Mouse (Mus musculus): ENCODE measurements around the gene Hdac11. TPM values are rescaled to one million over a fixed set of nuclear protein-coding genes. Genes with fewer than 3 reads are reported as not detected.

Gene Hdac11
- polyA plus RNA-seq, 1 experiment, result 39.3 TPM

GRCm38 (mm10) chr6:91173221-91173880 is 16.9 kb downstream of the Hdac11 start:
- H3K36me3 ChIP-seq (ENCODE audit: control insufficient read depth, insufficient read depth), result no peaks in the 10 kb centered on the region
- H3K79me2 ChIP-seq (ENCODE audit: control insufficient read depth, insufficient read depth), result no peaks in the 10 kb centered on the region
- no peak overlapping the region for H3ac ChIP-seq (ENCODE audit: control insufficient read depth, insufficient read length)
- no peak overlapping the region for H3K4me3 ChIP-seq
- no peaks in the 10 kb centered on the region for H3K27me3 ChIP-seq (ENCODE audit: control insufficient read depth, insufficient read depth, insufficient read length)
- TF ChIP-seq MYOD1 (IDR thresholded peaks at IDR 0.05; ENCODE audit: control insufficient read depth in 1 of 3, insufficient read length in 2 of 3, low read depth in 2 of 3), result no peak
- no peak for TF ChIP-seq USF1 (IDR thresholded peaks at IDR 0.05; ENCODE audit: low read depth)
- TF ChIP-seq MYOG (IDR thresholded peaks at IDR 0.05; ENCODE audit: control insufficient read depth in 1 of 3, insufficient read depth in 1 of 3, insufficient read length in 2 of 3, low read depth in 2 of 3), result no peak
- H3K4me2 ChIP-seq (ENCODE audit: low read depth), result no peak overlapping the region

GRCm38 (mm10) chr6:91174211-91174610 is 17.7 kb downstream of the Hdac11 start:
- no peak overlapping the region for H3ac ChIP-seq (ENCODE audit: control insufficient read depth, insufficient read length)
- no peaks in the 10 kb centered on the region for H3K79me2 ChIP-seq (ENCODE audit: control insufficient read depth, insufficient read depth)
- no peaks in the 10 kb centered on the region for H3K27me3 ChIP-seq (ENCODE audit: control insufficient read depth, insufficient read depth, insufficient read length)
- no peaks in the 10 kb centered on the region for H3K36me3 ChIP-seq (ENCODE audit: control insufficient read depth, insufficient read depth)
- TF ChIP-seq MYOG (IDR thresholded peaks at IDR 0.05; ENCODE audit: control insufficient read depth in 1 of 3, insufficient read depth in 1 of 3, insufficient read length in 2 of 3, low read depth in 2 of 3), result peak in 1 of 3 experiments; percentile 48
- no peak for TF ChIP-seq POLR2A (IDR thresholded peaks at IDR 0.05; ENCODE audit: insufficient read length, low read depth)
- no peak overlapping the region for H3K4me2 ChIP-seq (ENCODE audit: low read depth)
- no peak overlapping the region for H3K4me3 ChIP-seq

GRCm38 (mm10) chr6:91180767-91181171 is 24.3 kb downstream of the Hdac11 start:
- H3K4me3 ChIP-seq, result no peak overlapping the region
- no peaks in the 10 kb centered on the region for H3K27me3 ChIP-seq (ENCODE audit: control insufficient read depth, insufficient read depth, insufficient read length)
- H3K4me2 ChIP-seq (ENCODE audit: low read depth), result no peak overlapping the region
- H3ac ChIP-seq (ENCODE audit: control insufficient read depth, insufficient read length), result no peak overlapping the region
- no peaks in the 10 kb centered on the region for H3K79me2 ChIP-seq (ENCODE audit: control insufficient read depth, insufficient read depth)
- no peak for TF ChIP-seq MYOD1 (IDR thresholded peaks at IDR 0.05; ENCODE audit: control insufficient read depth in 1 of 3, insufficient read length in 2 of 3, low read depth in 2 of 3)
- TF ChIP-seq SRF (IDR thresholded peaks at IDR 0.05; ENCODE audit: control insufficient read depth, insufficient read length, low read depth), result no peak
- no peak for TF ChIP-seq TCF3 (IDR thresholded peaks at IDR 0.05; ENCODE audit: insufficient read length, low read depth)
- TF ChIP-seq TCF12 (IDR thresholded peaks at IDR 0.05; ENCODE audit: insufficient read depth, poor library complexity, severe bottlenecking), result no peak
- TF ChIP-seq POLR2A (IDR thresholded peaks at IDR 0.05; ENCODE audit: insufficient read length, low read depth), result no peak
- TF ChIP-seq REST (IDR thresholded peaks at IDR 0.05; ENCODE audit: insufficient read depth, insufficient read length), result no peak
- TF ChIP-seq POLR2AphosphoS2 (IDR thresholded peaks at IDR 0.05; ENCODE audit: insufficient read length, low read depth), result no peak
- no peak for TF ChIP-seq MAX (IDR thresholded peaks at IDR 0.05; ENCODE audit: low read depth)
- no peaks in the 10 kb centered on the region for H3K36me3 ChIP-seq (ENCODE audit: control insufficient read depth, insufficient read depth)

DNA sequence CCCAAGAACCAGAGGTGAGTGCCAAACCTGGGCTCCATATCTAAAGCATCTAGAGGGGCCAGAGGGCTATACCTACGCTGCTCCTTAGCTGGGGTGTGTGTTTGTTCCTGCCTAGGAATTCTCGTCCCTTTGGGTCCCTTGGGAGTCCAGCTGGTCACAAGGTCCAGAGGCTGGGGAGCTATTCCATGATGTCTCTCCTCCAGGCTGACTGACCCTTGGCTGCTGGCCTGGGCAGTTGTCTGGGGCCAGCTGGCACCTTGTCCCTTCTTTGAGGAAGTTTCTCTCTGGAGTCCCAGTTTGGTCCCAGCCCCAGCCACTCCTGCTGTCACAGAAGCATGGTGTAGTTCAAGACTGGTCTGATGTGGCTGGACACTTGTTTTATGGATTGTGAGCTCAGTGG is 24.9 kb downstream of the Hdac11 start:
- no peaks in the 10 kb centered on the region for H3K27me3 ChIP-seq (ENCODE audit: control insufficient read depth, insufficient read depth, insufficient read length)
- H3K4me3 ChIP-seq, result no peak overlapping the region
- no peaks in the 10 kb centered on the region for H3K79me2 ChIP-seq (ENCODE audit: control insufficient read depth, insufficient read depth)
- TF ChIP-seq TCF3 (IDR thresholded peaks at IDR 0.05; ENCODE audit: insufficient read length, low read depth) (no peak), SRF (IDR thresholded peaks at IDR 0.05; ENCODE audit: control insufficient read depth, insufficient read length, low read depth) (no peak), POLR2A (IDR thresholded peaks at IDR 0.05; ENCODE audit: insufficient read length, low read depth) (no peak), MYOG (IDR thresholded peaks at IDR 0.05; ENCODE audit: control insufficient read depth in 1 of 3, insufficient read depth in 1 of 3, insufficient read length in 2 of 3, low read depth in 2 of 3) (peak in 2 of 3 experiments; percentile 70 to 84), TCF12 (IDR thresholded peaks at IDR 0.05; ENCODE audit: insufficient read depth, poor library complexity, severe bottlenecking) (no peak), MYOD1 (IDR thresholded peaks at IDR 0.05; ENCODE audit: control insufficient read depth in 1 of 3, insufficient read length in 2 of 3, low read depth in 2 of 3) (peak in 2 of 3 experiments; percentile 44 to 54), POLR2AphosphoS2 (IDR thresholded peaks at IDR 0.05; ENCODE audit: insufficient read length, low read depth) (no peak), MAX (IDR thresholded peaks at IDR 0.05; ENCODE audit: low read depth) (no peak), REST (IDR thresholded peaks at IDR 0.05; ENCODE audit: insufficient read depth, insufficient read length) (no peak)
- H3ac ChIP-seq (ENCODE audit: control insufficient read depth, insufficient read length), result no peak overlapping the region
- peak overlapping the region; percentile 12 for H3K4me2 ChIP-seq (ENCODE audit: low read depth)
- H3K36me3 ChIP-seq (ENCODE audit: control insufficient read depth, insufficient read depth), result no peaks in the 10 kb centered on the region

GRCm38 (mm10) chr6:91182075-91182490 is 25.6 kb downstream of the Hdac11 start:
- no peaks in the 10 kb centered on the region for H3K36me3 ChIP-seq (ENCODE audit: control insufficient read depth, insufficient read depth)
- no peak overlapping the region for H3ac ChIP-seq (ENCODE audit: control insufficient read depth, insufficient read length)
- peak overlapping the region; percentile 12 for H3K4me2 ChIP-seq (ENCODE audit: low read depth)
- H3K79me2 ChIP-seq (ENCODE audit: control insufficient read depth, insufficient read depth), result no peaks in the 10 kb centered on the region
- H3K27me3 ChIP-seq (ENCODE audit: control insufficient read depth, insufficient read depth, insufficient read length), result no peaks in the 10 kb centered on the region
- no peak for TF ChIP-seq POLR2A (IDR thresholded peaks at IDR 0.05; ENCODE audit: insufficient read length, low read depth)
- no peak for TF ChIP-seq POLR2AphosphoS2 (IDR thresholded peaks at IDR 0.05; ENCODE audit: insufficient read length, low read depth)
- no peak for TF ChIP-seq E2F4 (IDR thresholded peaks at IDR 0.05; ENCODE audit: insufficient read depth)
- TF ChIP-seq USF1 (IDR thresholded peaks at IDR 0.05; ENCODE audit: low read depth), result no peak
- TF ChIP-seq MAX (IDR thresholded peaks at IDR 0.05; ENCODE audit: low read depth), result no peak
- peak in 2 of 3 experiments; percentile 83 to 88 for TF ChIP-seq MYOD1 (IDR thresholded peaks at IDR 0.05; ENCODE audit: control insufficient read depth in 1 of 3, insufficient read length in 2 of 3, low read depth in 2 of 3)
- peak in 2 of 3 experiments; percentile 47 to 59 for TF ChIP-seq MYOG (IDR thresholded peaks at IDR 0.05; ENCODE audit: control insufficient read depth in 1 of 3, insufficient read depth in 1 of 3, insufficient read length in 2 of 3, low read depth in 2 of 3)
- TF ChIP-seq TCF12 (IDR thresholded peaks at IDR 0.05; ENCODE audit: insufficient read depth, poor library complexity, severe bottlenecking), result peak; percentile 79
- no peak for TF ChIP-seq CEBPB (IDR thresholded peaks at IDR 0.05; ENCODE audit: insufficient read depth, poor library complexity, severe bottlenecking)
- peak; percentile 44 for TF ChIP-seq TCF3 (IDR thresholded peaks at IDR 0.05; ENCODE audit: insufficient read length, low read depth)
- no peak overlapping the region for H3K4me3 ChIP-seq
